Mouse (Mus musculus) Patski (cell line): Measurements from ENCODE around the gene Tmem219. TPM values are rescaled to one million over a fixed set of nuclear protein-coding genes. Genes with fewer than 3 reads are reported as not detected.
"Not testable (repeated sequence)": the region's sequence is repeated elsewhere in the genome, so short reads cannot be mapped to it uniquely, and the experiment has no call there.

Experiments
- ATAC-seq: fragments of 100-300 bp; one replicate; pipeline ENCODE4 v1.8.0; 2021
- CTCF ChIA-PET: fragments of 350-600 bp; sonication (Branson Sonifier 250); formaldehyde crosslinking; loops from one replicate; lab custom pipeline; 2022; ENCODE audit warnings: inconsistent platforms; lab: Charles Lee
- POLR2A ChIA-PET: fragments of 350-600 bp; sonication (Branson Sonifier 250); formaldehyde crosslinking; loops from one replicate; lab custom pipeline; 2022; ENCODE audit warnings: antibody characterized with exemption, inconsistent platforms; lab: Charles Lee
- DNase-seq: peaks from one replicate; pipeline ENCODE4 v3.0.0-alpha.2; 2011; ENCODE audit warnings: low read depth, low spot score
- H3K27me3 ChIP-seq: fragments of 371-371 bp; one replicate; pipeline ENCODE4 v1.5.1; 2021
- CTCF ChIP-seq: fragments of 100-300 bp; IDR thresholded peaks from one replicate; pipeline ENCODE4 v1.5.1; 2021
- in situ Hi-C: fragments of 300-500 bp; cut with MboI; formaldehyde crosslinking; loops from 3 replicates; pipeline ENCODE4 v1.11.1; 2018; ENCODE audit warnings: low pct_unique_long_range_greater_than_20kb, mixed read lengths
- polyA plus RNA-seq: library from polyadenylated mRNA; unstranded; gene quantifications from one replicate; pipeline ENCODE4 v1.2.3, GENCODE M21; 2021

Tmem219 gene
- polyA plus RNA-seq, 1 experiment from 2014 or later = 48.0 TPM

DNA sequence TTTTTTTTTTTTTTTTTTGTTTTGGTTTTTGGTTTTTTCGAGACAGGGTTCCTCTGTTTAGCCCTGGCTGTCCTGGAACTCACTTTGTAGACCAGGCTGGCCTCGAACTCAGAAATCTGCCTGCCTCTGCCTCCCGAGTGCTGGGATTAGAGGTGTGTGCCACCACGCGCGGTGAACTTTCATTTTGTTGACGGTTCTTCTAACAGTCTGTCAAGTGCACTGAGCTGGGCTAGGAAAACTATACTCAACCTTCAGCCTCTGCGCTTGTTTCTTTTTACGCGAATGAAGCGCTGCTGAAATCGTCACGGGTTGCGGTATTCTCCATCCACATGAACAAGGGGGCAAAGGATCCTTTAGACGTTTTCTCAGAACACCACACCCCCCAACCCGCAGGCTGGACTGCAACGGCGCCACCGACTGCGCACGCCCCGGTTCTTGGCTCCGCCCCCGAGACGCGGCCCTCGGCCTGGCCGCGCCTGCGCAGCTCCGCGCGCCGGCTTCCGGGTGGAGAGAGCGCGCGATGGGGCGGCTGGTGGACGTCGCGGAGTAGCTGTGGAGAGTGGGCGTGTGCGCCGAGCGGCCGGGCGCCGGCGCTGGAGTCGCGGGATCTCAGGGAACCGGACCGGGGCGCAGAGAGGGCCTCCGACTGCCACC is 5.8 kb upstream of the Tmem219 start, which contains the start of gene Kctd13:
TSS of gene Kctd13 (plus strand) at position 496 of the 654 bp plus-strand sequence.
- peak; percentile 78 for ATAC-seq
- CTCF ChIA-PET = interaction anchor here (0.9 kb wide), 1 partner anchor 10 kb away, joined by 3 read pairs; no protein-coding TSS in a partner anchor
- DNase-seq = peak; percentile 30
- no peaks in the 10 kb centered on the region for H3K27me3 ChIP-seq
- TF ChIP-seq CTCF = no peak
- POLR2A ChIA-PET = interaction anchor here (0.6 to 0.7 kb wide), 2 partner anchors 29 to 188 kb away, joined by 4 to 5 read pairs; no protein-coding TSS in a partner anchor
- in situ Hi-C loops = no loop called here

DNA sequence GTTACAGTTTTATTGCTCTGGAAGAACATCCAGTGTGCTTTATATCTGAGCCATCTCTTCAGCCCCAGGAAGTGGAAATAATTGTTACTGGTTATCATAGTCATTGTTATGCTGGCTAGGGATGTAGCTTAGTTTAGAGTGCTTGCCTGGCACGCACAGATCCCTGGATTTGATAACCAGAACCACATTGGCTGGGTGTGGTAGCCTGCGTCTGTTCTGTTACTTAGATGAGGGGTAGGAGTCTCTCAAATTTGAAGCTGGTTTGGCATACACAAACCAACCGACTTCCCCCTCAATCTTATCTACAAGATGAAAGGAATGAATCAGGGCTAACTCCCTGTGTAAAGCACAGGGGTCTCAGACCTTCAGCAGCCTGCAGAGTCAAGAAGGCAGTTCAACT is 3.6 kb upstream of the Tmem219 start:
- ChIA-PET CTCF (no interaction called here), POLR2A (interaction anchor here (0.6 kb wide), 1 partner anchor 29 kb away, joined by 4 read pairs; no protein-coding TSS in a partner anchor)
- ATAC-seq = no peak
- DNase-seq = no peak
- H3K27me3 ChIP-seq = no peaks in the 10 kb centered on the region
- in situ Hi-C loops = no loop called here
- no peak for TF ChIP-seq CTCF

DNA sequence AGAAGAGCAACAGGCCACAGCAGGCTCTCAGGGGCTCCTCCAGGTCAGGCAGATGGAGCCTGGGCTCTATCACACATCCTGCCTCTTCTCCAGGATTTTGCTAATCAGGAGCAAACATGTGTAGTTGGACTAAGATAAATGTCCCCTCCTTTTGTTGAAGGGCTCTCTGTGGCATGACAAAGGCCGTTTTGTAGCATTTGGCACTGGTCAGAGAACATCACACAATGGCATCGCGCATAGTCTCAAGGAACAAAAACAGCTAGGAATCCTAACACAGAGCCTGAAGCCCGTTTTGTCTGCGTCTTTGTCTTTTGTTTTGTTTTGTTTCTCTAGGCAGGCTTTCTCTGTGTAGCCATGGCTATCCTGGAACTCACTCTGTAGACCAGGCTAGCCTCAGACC is 1.3 kb upstream of the Tmem219 start:
- no peak for ATAC-seq
- ChIA-PET POLR2A (no interaction called here), CTCF (no interaction called here)
- DNase-seq = no peak
- TF ChIP-seq CTCF = no peak
- no peaks in the 10 kb centered on the region for H3K27me3 ChIP-seq
- in situ Hi-C loops = no loop called here

DNA sequence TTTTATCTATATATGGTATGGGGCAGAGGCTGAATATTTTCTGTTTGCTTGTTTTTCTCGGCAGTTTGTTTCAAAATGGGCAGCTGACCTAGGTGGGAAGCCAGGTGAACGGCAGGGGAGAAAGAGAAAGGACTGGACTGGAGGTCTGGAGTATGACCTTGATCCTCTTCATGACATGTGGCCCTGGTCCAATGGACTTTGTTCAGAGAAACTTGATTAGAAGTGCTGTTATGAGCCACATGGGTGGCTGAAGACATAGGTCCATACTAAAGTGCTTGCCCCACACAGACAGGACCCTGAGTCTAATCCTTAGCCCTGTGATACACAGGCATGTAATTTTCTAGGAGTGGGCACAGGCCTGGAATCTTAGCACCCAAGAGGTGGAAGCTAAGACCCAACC is 1.2 kb downstream of the Tmem219 start:
- CTCF ChIA-PET = no interaction called here
- POLR2A ChIA-PET = no interaction called here
- in situ Hi-C loops = no loop called here
- DNase-seq = no peak
- no peak for TF ChIP-seq CTCF
- H3K27me3 ChIP-seq = no peaks in the 10 kb centered on the region
- no peak for ATAC-seq

DNA sequence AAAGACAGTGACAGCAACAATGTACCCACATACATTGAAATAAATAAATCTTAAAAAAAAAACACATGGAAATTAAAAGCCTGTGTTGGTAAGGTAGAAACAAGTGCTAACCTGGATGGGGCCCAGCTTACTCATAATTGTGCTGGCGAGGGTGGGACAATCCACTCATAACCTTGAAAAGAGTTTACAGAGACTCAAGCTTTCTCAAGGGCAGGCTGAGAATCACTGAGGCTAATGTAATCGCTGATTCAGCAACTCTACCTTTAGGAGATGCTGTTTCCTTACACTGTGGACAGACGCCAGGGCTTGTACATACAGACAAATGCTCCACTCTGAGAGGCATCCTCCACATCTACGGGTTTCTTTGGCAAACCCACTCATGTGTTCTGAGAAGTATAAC is 2.7 kb downstream of the Tmem219 start:
- ATAC-seq (no peak), DNase-seq (no peak)
- CTCF ChIA-PET = no interaction called here
- in situ Hi-C loops = no loop called here
- H3K27me3 ChIP-seq = peaks cover 2% of the 10 kb centered on the region
- POLR2A ChIA-PET = no interaction called here
- no peak for TF ChIP-seq CTCF

DNA sequence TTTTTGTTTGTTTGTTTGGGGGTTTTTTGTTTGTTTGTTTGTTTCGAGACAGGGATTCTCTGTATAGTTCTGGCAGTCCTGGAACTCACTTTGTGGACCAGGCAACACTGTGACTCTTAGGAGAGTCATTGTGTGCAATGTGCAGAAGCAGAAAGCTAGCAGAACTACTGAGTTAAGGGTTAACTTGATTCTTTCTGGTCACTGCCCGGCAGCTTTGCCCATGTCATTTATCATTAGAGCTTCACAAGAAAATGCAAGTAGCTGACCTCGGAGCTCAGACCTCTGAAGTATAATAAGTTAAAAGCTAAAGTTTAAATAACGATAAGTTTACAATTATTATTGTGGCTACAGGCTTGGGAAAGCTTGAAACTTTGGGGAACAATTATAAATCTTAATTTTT is 4.4 kb downstream of the Tmem219 start:
- POLR2A ChIA-PET, in situ Hi-C loops, H3K27me3 ChIP-seq, DNase-seq, CTCF ChIA-PET, ATAC-seq: not testable (repeated sequence)

DNA sequence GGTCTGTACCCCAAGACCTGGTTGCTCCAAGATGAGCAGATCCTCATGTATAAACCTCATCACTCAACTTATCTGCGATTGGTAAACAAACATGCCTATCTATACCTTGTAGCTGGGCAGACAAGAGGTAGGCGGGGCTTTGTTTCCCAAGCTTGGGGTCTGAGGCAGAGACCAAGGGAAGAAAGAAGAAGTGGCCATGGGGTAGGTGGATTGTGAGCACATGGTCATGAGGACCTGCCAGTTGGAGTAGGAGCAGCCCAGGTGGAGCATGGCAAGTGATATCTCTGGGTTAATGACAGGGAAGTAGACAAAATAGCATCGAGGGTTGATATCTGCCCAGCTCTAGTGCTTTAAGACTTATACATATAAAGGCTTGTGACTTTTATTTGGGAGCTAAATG is 7.9 kb downstream of the Tmem219 start:
- in situ Hi-C loops = no loop called here
- POLR2A ChIA-PET = no interaction called here
- CTCF ChIA-PET = no interaction called here
- DNase-seq (no peak), ATAC-seq (no peak)
- peaks cover 9% of the 10 kb centered on the region for H3K27me3 ChIP-seq
- TF ChIP-seq CTCF = no peak

DNA sequence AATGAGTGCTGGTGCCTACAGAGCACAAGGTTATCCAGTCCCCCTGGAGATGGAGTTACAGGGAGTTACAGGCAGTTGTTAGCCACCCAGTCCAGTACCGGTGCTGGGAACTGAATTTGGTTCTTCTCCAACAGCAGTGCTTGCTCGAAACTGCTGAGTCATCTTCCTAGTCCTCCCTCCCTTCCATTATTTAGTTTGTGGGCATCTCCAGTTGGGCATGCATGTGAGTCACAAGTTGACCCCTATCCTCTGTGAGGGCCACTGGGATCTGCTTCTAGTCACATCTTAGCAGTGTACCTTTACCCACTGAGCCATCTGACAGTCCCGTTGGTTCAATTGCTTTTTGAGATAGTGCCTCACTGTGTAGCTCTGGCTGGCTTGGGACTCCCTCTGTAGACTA is 17.1 kb downstream of the Tmem219 start:
- no peak for TF ChIP-seq CTCF
- H3K27me3 ChIP-seq = no peaks in the 10 kb centered on the region
- ATAC-seq (no peak), DNase-seq (no peak)
- ChIA-PET POLR2A (no interaction called here), CTCF (no interaction called here)
- in situ Hi-C loops = no loop called here

DNA sequence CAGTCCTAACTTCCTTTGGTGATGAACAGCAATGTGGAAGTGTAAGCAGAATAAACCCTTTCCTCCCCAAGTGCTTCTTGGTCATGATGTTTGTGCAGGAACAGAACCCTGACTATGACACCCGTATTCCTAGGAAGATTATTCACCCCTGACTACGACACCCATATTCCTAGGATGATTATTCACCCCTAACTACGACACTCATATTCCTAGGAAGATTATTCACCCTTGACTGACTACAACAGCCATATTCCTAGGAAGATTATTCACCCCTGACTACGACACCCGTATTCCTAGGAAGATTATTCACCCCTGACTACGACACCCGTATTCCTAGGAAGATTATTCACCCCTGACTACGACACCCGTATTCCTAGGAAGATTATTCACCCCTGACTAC is 22.9 kb downstream of the Tmem219 start:
- DNase-seq, H3K27me3 ChIP-seq, ATAC-seq, in situ Hi-C loops, CTCF ChIA-PET: not testable (repeated sequence)
- POLR2A ChIA-PET = interaction anchor here (0.7 kb wide), 1 partner anchor 29 kb away, joined by 4 read pairs; the partner anchor contains the start of gene Kctd13

DNA sequence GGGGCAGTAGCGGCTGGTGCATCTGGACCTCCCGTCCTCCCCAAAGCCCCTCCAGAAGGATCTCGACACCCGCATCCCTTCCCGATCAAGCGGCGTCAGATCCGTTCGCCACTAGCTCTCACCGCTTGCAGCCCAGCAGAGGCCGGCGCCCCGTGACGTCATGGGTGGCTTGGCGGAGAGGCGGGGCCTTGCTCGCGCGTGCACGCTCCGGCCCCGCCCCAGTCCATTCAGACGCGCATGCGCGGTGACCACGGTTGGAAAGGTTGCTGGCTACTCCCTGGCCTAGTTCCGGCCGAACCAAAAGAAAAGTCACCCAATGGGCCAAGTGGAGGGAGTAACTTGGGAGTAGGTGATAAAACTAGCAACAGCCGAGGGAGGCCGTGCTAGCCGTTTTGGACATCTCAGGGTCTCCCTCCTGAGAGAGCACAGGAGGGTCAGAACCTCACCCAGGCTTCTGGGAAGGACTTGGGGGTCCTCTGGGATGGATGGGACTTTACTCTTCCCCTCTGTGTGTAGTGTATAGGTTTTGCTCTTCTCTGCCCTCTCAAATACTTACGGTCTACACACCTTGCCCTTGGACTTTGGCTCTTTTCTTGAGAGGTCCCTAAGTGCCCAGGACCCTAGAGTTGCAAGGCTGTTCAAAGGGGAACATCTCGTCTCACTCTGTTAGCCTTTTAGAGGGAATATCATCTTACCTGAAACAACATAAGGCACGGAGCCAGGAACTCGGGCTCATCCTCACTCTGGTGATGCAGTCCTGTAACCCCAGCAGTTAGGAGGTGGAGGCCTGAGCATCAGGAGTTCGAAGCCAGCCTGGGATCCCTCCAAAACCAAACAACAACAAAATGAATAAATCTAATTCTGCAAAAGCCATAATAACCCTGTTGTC is 24.4 kb downstream of the Tmem219 start:
- H3K27me3 ChIP-seq = no peaks in the 10 kb centered on the region
- in situ Hi-C loops = no loop called here
- TF ChIP-seq CTCF = no peak
- DNase-seq (peak; percentile 61), ATAC-seq (peak; percentile 85)
- POLR2A ChIA-PET = interaction anchor here (0.6 to 1.5 kb wide), 2 partner anchors 13 to 422 kb away, joined by 3 to 7 read pairs; partner anchors contain the start of gene Taok2
- CTCF ChIA-PET = no interaction called here
